Comparison of ENCODE assay signal across 12 mouse cellular contexts in the genomic region with DNA sequence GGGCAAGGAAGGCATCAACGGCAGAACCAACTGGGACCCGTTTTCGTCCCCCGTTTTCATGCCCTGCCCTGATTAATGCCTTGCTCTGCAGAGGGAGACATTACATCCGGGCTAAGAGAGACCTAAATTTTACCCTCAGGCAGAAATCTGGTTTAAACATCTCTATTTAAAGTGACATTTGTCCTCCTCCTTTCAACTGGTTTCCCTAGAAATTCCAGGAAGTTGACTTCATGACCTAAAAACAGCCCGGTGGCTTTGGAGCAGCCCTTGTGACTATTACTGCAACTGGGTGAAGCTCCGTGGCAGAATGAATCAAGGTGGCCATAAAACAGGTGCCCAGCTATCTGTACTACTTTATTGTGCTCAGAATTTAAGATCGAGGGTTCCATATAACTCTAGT. TPM values are rescaled to one million over a fixed set of nuclear protein-coding genes. Genes with fewer than 3 reads are reported as not detected.
DNase-seq lines count a peak whose midpoint lies in the region; ATAC-seq and TF ChIP-seq lines count a peak whose summit lies in the region.
"Had no signal": no experiment of that assay in that cellular context is flagged by ENCODE, and none has a peak within 500 bp of the region (broad histone marks: within the 10 kb centered on the region; RNA-seq: fewer than 3 reads in every experiment).

No protein-coding gene starts in this region.

- no peaks in the 10 kb centered on the region for H3K9me3 ChIP-seq in hindbrain, embryonic 15.5 days
- H3K9me3 ChIP-seq in hindbrain, embryonic 10.5 days, result no peaks in the 10 kb centered on the region
- H3K9me3 ChIP-seq in embryonic facial prominence, embryonic 10.5 days, result no peaks in the 10 kb centered on the region
- H3K9me3 ChIP-seq in heart, embryonic 12.5 days (replicated peaks), result no peaks in the 10 kb centered on the region

- H3K4me3 ChIP-seq in hindbrain, embryonic 15.5 days, result no peak overlapping the region
- no peak overlapping the region for H3K4me3 ChIP-seq in hindbrain, embryonic 10.5 days
- H3K4me3 ChIP-seq in embryonic facial prominence, embryonic 10.5 days, result peak overlapping the region; percentile 16; the same call in 1 of the 2 replicates
- H3K4me3 ChIP-seq in heart, embryonic 12.5 days, result no peak overlapping the region
- H3K4me3 ChIP-seq in macrophage (ENCODE audit: inconsistent target), result no peak overlapping the region
- no peak overlapping the region for H3K4me3 ChIP-seq in lung, adult 2 months (replicated peaks; ENCODE audit: extremely low read depth, low read depth, low read length)

- H3K36me3 ChIP-seq in hindbrain, embryonic 15.5 days, result no peaks in the 10 kb centered on the region
- H3K36me3 ChIP-seq in hindbrain, embryonic 10.5 days, result 0 out of 2 replicates have a peak, but pooled peaks cover 6% of the 10 kb centered on the region
- peaks cover 6% of the 10 kb centered on the region for H3K36me3 ChIP-seq in embryonic facial prominence, embryonic 10.5 days (replicated peaks)
- no peaks in the 10 kb centered on the region for H3K36me3 ChIP-seq in heart, embryonic 12.5 days
- no peaks in the 10 kb centered on the region for H3K36me3 ChIP-seq in macrophage (ENCODE audit: inconsistent target)

- H3K9ac ChIP-seq in hindbrain, embryonic 15.5 days, result no peak overlapping the region
- no peak overlapping the region for H3K9ac ChIP-seq in heart, embryonic 12.5 days

- no peak for TF ChIP-seq POLR2A in lung, adult 2 months (IDR thresholded peaks at IDR 0.05; ENCODE audit: borderline replicate concordance, extremely low read depth, low read depth, low read length)

- peaks cover 70% of the 10 kb centered on the region; the same call in 1 of the 2 replicates for H3K79me2 ChIP-seq in macrophage (ENCODE audit: inconsistent target)

- H3K4me2 ChIP-seq in hindbrain, embryonic 15.5 days, result peak overlapping the region; percentile 19
- H3K4me2 ChIP-seq in heart, embryonic 12.5 days, result peak overlapping the region; percentile 46

- no peak for ATAC-seq in hindbrain, embryonic 15.5 days (ENCODE audit: low FRiP score, low read depth)
- ATAC-seq in heart, embryonic 12.5 days (ENCODE audit: insufficient number of reproducible peaks, low FRiP score), result no peak
- ATAC-seq: Patski had no signal

- 54% methylated on average over 8 of the region's 8 CpGs for WGBS in hindbrain, embryonic 15.5 days
- WGBS in hindbrain, embryonic 10.5 days, result 73% methylated on average over 8 of the region's 8 CpGs
- WGBS in embryonic facial prominence, embryonic 10.5 days, result 39% methylated on average over 8 of the region's 8 CpGs
- 41% methylated on average over 8 of the region's 8 CpGs for WGBS in heart, embryonic 12.5 days
- WGBS in macrophage (ENCODE audit: missing documents), result 74% methylated on average over 8 of the region's 8 CpGs
- WGBS in lung, adult 2 months, result 33% methylated on average over 8 of the region's 8 CpGs

- TF ChIP-seq CTCF in lung, adult 2 months (IDR thresholded peaks at IDR 0.05; ENCODE audit: insufficient read depth, low read length), result no peak

- DNase-seq in hindbrain, embryonic 10.5 days (ENCODE audit: low spot score), result no peak
- no peak for DNase-seq in embryonic facial prominence, embryonic 10.5 days (ENCODE audit: low spot score)
- no peak for DNase-seq in lung, postnatal 14 days
- DNase-seq in lung, adult 2 months, result no peak
- no peak for DNase-seq in ovary, postnatal 14 days (ENCODE audit: low spot score)
- DNase-seq: cerebellum, adult 9-11 months; lung, adult 18-20 months; thymus, adult 18-20 months had no signal

- no peaks in the 10 kb centered on the region for H3K27me3 ChIP-seq in hindbrain, embryonic 15.5 days
- no peaks in the 10 kb centered on the region for H3K27me3 ChIP-seq in hindbrain, embryonic 10.5 days (ENCODE audit: insufficient read depth, poor library complexity, severe bottlenecking)
- H3K27me3 ChIP-seq in embryonic facial prominence, embryonic 10.5 days (replicated peaks; ENCODE audit: low read depth, poor library complexity, severe bottlenecking), result no peaks in the 10 kb centered on the region
- H3K27me3 ChIP-seq in heart, embryonic 12.5 days (replicated peaks), result no peaks in the 10 kb centered on the region
- H3K27me3 ChIP-seq: Patski had no signal

- peaks cover 45% of the 10 kb centered on the region for H3K4me1 ChIP-seq in hindbrain, embryonic 15.5 days (replicated peaks)
- peaks cover 74% of the 10 kb centered on the region for H3K4me1 ChIP-seq in hindbrain, embryonic 10.5 days (replicated peaks)
- peaks cover 84% of the 10 kb centered on the region for H3K4me1 ChIP-seq in embryonic facial prominence, embryonic 10.5 days
- H3K4me1 ChIP-seq in heart, embryonic 12.5 days (replicated peaks), result peaks cover 55% of the 10 kb centered on the region
- H3K4me1 ChIP-seq in lung, adult 2 months (ENCODE audit: control insufficient read depth, insufficient read depth, low read length), result peaks cover 19% of the 10 kb centered on the region

- no peak overlapping the region for H3K27ac ChIP-seq in hindbrain, embryonic 15.5 days (replicated peaks)
- H3K27ac ChIP-seq in hindbrain, embryonic 10.5 days, result no peak overlapping the region
- H3K27ac ChIP-seq in embryonic facial prominence, embryonic 10.5 days (replicated peaks), result no peak overlapping the region
- H3K27ac ChIP-seq in heart, embryonic 12.5 days (ENCODE audit: poor library complexity, severe bottlenecking), result no peak overlapping the region
- peak overlapping the region; percentile 37 for H3K27ac ChIP-seq in macrophage

RNA-seq across cellular contexts. Expression of gene Adgrl2, which starts 8.6 kb away (rescaled TPM):
- polyA plus RNA-seq in hindbrain, embryonic 15.5 days (2015; fragmentation: Nextera tagmentation; extraction: Ambion mirVana), result 123 and 138 TPM in 2 replicates
- polyA plus RNA-seq in hindbrain, embryonic 10.5 days (2016; fragmentation: Nextera tagmentation; extraction: Ambion mirVana), result 64.4 and 64.6 TPM in 2 replicates
- polyA plus RNA-seq in embryonic facial prominence, embryonic 10.5 days (2016; fragmentation: Nextera tagmentation; extraction: Ambion mirVana), result 74.0 and 77.6 TPM in 2 replicates
- polyA plus RNA-seq in heart, embryonic 12.5 days (2016; fragmentation: Nextera tagmentation; extraction: Ambion mirVana), result 48.1 and 52.2 TPM in 2 replicates
- 100 to 1,000 TPM in 5 of 26 experiments, 10 to 100 TPM in 21; 13.5 to 457 (median 52.4) TPM for total RNA-seq in macrophage (2018; cell fraction: chromatin; rRNA removed)
- total RNA-seq in macrophage (2018; cell fraction: cytosol; rRNA removed), result 100 to 1,000 TPM in 1 of 26 experiments, 10 to 100 TPM in 21, 1 to 10 TPM in 4; 6.8 to 101 (median 24.7) TPM
- 100 to 1,000 TPM in 5 of 26 experiments, 10 to 100 TPM in 21; 14.4 to 325 (median 52.5) TPM for total RNA-seq in macrophage (2018; cell fraction: nucleus; rRNA removed)
- 16.8 to 28.0 TPM (median 26.0 TPM) in 3 replicates for polyA plus RNA-seq in macrophage (2018)
- polyA plus RNA-seq in lung, adult 2 months (2012; rRNA removed), result 92.7 and 94.3 TPM in 2 replicates
